Mouse (Mus musculus): Measurements from ENCODE around the gene Abhd14b. TPM values are rescaled to one million over a fixed set of nuclear protein-coding genes. Genes with fewer than 3 reads are reported as not detected.

Abhd14b gene
- polyA plus RNA-seq, 1 experiment, result 470 TPM

DNA sequence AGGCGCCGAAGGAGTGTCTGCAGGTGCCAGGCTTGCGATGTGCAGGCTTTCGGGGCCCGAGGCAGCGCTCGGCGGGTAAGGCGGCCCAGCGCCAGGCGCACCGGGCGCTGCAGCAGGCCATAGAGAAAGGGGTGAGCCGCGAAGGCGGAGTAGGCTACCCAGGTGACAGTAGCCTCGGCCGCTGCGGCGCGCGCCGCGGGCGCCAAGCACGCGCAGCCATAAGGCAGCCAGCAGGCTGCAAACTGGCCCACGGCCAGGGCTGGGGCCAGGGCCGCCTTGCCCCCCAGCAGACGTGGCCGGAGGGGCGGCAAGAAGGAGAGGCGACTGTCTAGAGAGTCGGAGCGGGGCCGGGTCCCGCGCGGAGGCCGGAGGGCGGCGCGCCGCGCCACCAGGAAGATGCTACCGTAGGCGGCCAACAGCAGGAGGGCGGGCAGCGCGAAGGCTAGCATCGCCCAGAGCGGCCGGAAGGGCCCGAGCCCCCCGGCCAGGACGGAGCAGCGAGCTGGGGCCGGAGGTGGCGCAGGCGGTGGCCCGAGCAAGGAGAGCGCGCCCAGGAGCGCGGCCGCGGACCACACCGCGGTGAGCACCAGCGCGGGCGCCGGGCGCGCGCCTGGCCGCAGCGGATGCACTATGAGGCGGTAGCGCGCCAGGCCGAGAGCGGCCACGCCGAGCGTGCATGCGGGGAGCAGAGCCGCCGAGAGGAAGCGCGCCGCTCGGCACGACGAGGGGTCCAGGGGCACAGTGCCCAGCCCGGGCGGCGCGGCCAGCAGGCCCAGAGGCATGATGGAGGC lies 17.7 kb downstream of the Abhd14b start:
- Histone ChIP-seq H3K27me3 (replicated peaks; ENCODE audit: control insufficient read depth, insufficient read depth, low read length) (no peaks in the 10 kb centered on the region), H3K36me3 (ENCODE audit: control insufficient read depth, insufficient read depth, low read length) (no peaks in the 10 kb centered on the region), H3K4me3 (ENCODE audit: insufficient read depth, low read depth, low read length) (peak overlapping the region; percentile 61), H3K27ac (ENCODE audit: insufficient read depth, low read depth, low read length) (no peak overlapping the region), H3K4me1 (ENCODE audit: control insufficient read depth, insufficient read depth, low read length) (no peaks in the 10 kb centered on the region)
- peak; percentile 55 for DNase-seq
- no peak for TF ChIP-seq CTCF (conservative IDR thresholded peaks at IDR 0.05; ENCODE audit: insufficient read depth, insufficient read length, low read depth, low read length)
- TF ChIP-seq POLR2A (IDR thresholded peaks at IDR 0.05; ENCODE audit: low read depth, low read length), result no peak
- 3% methylated on average over 98 of the region's 99 CpGs for WGBS

GRCm38 (mm10) chr9:106465571-106466200 lies 18.4 kb downstream of the Abhd14b start, which contains the start of gene Gpr62:
Gene Gpr62 (minus strand): TSS chr9:106465938.
- Histone ChIP-seq H3K36me3 (ENCODE audit: control insufficient read depth, insufficient read depth, low read length) (no peaks in the 10 kb centered on the region), H3K27me3 (replicated peaks; ENCODE audit: control insufficient read depth, insufficient read depth, low read length) (no peaks in the 10 kb centered on the region), H3K27ac (ENCODE audit: insufficient read depth, low read depth, low read length) (no peak within 1 kb of the TSS), H3K4me3 (ENCODE audit: insufficient read depth, low read depth, low read length) (peak within 1 kb of the TSS; percentile 61), H3K4me1 (ENCODE audit: control insufficient read depth, insufficient read depth, low read length) (no peaks in the 10 kb centered on the region)
- WGBS, result 23% methylated on average over 26 of the region's 26 CpGs
- no peak for DNase-seq
- TF ChIP-seq CTCF (conservative IDR thresholded peaks at IDR 0.05; ENCODE audit: insufficient read depth, insufficient read length, low read depth, low read length) (no peak), POLR2A (IDR thresholded peaks at IDR 0.05; ENCODE audit: low read depth, low read length) (no peak)

DNA sequence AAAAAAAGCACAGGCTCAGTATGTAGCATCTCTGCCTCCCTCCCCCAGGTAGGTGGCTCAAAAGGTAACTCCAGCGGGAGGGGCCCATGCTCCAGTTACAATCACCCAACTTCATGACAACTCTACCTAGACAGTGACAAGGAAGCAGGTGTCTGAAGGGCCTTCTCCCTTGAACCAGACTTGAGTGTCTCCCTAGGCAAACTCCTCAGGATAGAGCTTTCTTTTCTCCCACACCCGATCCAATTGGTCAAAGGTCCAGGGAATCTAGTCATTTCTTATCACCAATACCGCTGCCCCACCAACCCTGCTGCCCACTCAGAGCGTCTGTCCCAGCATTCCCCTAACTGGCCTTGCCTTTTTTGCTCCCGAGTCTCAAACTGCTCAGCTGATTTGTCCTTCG lies 19.5 kb downstream of the Abhd14b start:
- no peak overlapping the region for H3K4me3 ChIP-seq (ENCODE audit: insufficient read depth, low read depth, low read length)
- no peaks in the 10 kb centered on the region for H3K36me3 ChIP-seq (ENCODE audit: control insufficient read depth, insufficient read depth, low read length)
- no peaks in the 10 kb centered on the region for H3K27me3 ChIP-seq (replicated peaks; ENCODE audit: control insufficient read depth, insufficient read depth, low read length)
- DNase-seq, result no peak
- H3K27ac ChIP-seq (ENCODE audit: insufficient read depth, low read depth, low read length), result no peak overlapping the region
- H3K4me1 ChIP-seq (ENCODE audit: control insufficient read depth, insufficient read depth, low read length), result no peaks in the 10 kb centered on the region
- 89% methylated on average over 6 of the region's 6 CpGs for WGBS
- TF ChIP-seq POLR2A (IDR thresholded peaks at IDR 0.05; ENCODE audit: low read depth, low read length) (no peak), CTCF (conservative IDR thresholded peaks at IDR 0.05; ENCODE audit: insufficient read depth, insufficient read length, low read depth, low read length) (no peak)

GRCm38 (mm10) chr9:106467746-106468145 lies 20.5 kb downstream of the Abhd14b start:
- no peaks in the 10 kb centered on the region for H3K4me1 ChIP-seq (ENCODE audit: control insufficient read depth, insufficient read depth, low read length)
- no peaks in the 10 kb centered on the region for H3K36me3 ChIP-seq (ENCODE audit: control insufficient read depth, insufficient read depth, low read length)
- 94% methylated on average over 7 of the region's 7 CpGs for WGBS
- H3K27ac ChIP-seq (ENCODE audit: insufficient read depth, low read depth, low read length), result no peak overlapping the region
- no peak for DNase-seq
- TF ChIP-seq POLR2A (IDR thresholded peaks at IDR 0.05; ENCODE audit: low read depth, low read length) (no peak), CTCF (conservative IDR thresholded peaks at IDR 0.05; ENCODE audit: insufficient read depth, insufficient read length, low read depth, low read length) (no peak)
- H3K27me3 ChIP-seq (replicated peaks; ENCODE audit: control insufficient read depth, insufficient read depth, low read length), result no peaks in the 10 kb centered on the region
- no peak overlapping the region for H3K4me3 ChIP-seq (ENCODE audit: insufficient read depth, low read depth, low read length)

DNA sequence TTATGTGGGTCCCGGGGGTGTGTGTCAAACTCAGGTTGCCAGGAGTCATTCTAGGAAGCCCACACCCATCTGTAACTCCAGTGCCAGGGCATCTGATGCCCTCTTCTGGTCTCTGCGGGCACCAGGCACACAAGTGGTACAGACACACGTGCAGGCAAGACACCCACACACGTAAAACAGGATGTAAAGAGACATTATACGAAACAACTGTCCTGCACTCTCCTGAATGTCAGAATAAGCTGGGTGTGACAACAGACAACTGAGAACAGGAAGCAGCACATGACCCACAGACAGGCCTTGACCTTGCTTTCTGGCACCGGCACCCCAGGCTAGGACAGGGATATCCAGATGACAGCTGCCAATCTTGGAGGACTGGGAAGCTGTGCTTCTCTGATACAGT lies 22.1 kb downstream of the Abhd14b start:
- Histone ChIP-seq H3K27me3 (replicated peaks; ENCODE audit: control insufficient read depth, insufficient read depth, low read length) (no peaks in the 10 kb centered on the region), H3K4me1 (ENCODE audit: control insufficient read depth, insufficient read depth, low read length) (peaks cover 1% of the 10 kb centered on the region; the same call in 1 of the 2 replicates), H3K27ac (ENCODE audit: insufficient read depth, low read depth, low read length) (no peak overlapping the region), H3K4me3 (ENCODE audit: insufficient read depth, low read depth, low read length) (no peak overlapping the region), H3K36me3 (ENCODE audit: control insufficient read depth, insufficient read depth, low read length) (no peaks in the 10 kb centered on the region)
- DNase-seq, result no peak
- WGBS, result 54% methylated on average over 6 of the region's 6 CpGs
- TF ChIP-seq POLR2A (IDR thresholded peaks at IDR 0.05; ENCODE audit: low read depth, low read length), result no peak
- TF ChIP-seq CTCF (conservative IDR thresholded peaks at IDR 0.05; ENCODE audit: insufficient read depth, insufficient read length, low read depth, low read length), result peak; percentile 28; the same call in 1 of the 2 replicates

DNA sequence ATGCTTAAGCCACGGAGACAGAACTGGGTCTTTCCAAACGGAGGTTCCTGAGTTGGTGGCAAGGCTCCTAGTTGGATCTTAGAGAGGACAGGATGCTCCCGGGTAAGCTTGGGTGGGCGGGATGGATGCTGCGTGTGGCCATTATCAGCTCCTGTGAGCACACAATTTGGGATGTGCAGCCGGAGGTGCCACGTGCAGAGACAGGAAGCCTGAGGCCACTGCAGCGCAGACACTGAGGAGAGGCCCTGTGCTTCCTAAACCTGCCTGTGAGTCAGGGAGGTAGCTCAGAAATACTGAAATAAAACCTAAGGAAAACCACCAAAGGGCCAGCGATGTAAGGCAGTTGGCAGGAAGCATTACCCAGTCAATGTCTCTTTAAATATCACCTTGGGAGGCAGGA lies 22.5 kb downstream of the Abhd14b start:
- Histone ChIP-seq H3K36me3 (ENCODE audit: control insufficient read depth, insufficient read depth, low read length) (no peaks in the 10 kb centered on the region), H3K27me3 (replicated peaks; ENCODE audit: control insufficient read depth, insufficient read depth, low read length) (no peaks in the 10 kb centered on the region), H3K4me1 (ENCODE audit: control insufficient read depth, insufficient read depth, low read length) (peaks cover 3% of the 10 kb centered on the region; the same call in 1 of the 2 replicates), H3K4me3 (ENCODE audit: insufficient read depth, low read depth, low read length) (no peak overlapping the region), H3K27ac (ENCODE audit: insufficient read depth, low read depth, low read length) (no peak overlapping the region)
- TF ChIP-seq CTCF (conservative IDR thresholded peaks at IDR 0.05; ENCODE audit: insufficient read depth, insufficient read length, low read depth, low read length) (no peak), POLR2A (IDR thresholded peaks at IDR 0.05; ENCODE audit: low read depth, low read length) (no peak)
- WGBS, result 68% methylated on average over 9 of the region's 9 CpGs
- DNase-seq, result no peak
